11 mouse cellular contexts compared by ENCODE assay signal in the genomic region with DNA sequence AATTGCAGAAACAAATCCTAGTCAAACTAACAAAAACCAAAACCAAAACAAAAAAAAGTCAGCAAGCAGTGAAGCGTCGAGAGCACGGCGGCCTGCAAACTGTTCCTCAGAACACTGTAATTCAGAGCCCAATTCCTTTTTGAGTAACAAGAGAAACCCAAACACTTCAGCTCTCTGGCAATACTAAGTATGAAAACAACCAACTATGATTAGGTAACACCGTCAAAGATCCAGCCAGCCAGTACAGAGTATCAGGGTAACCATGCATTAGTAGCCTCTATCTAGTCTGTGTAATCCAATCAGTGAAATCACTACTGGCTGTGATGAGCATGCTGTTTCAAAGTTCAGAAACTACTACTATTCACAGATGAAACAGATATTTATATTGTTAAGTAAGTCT.
"Had no signal": no experiment of that assay in that cellular context is flagged by ENCODE, and none has a peak within 500 bp of the region (broad histone marks: within the 10 kb centered on the region; RNA-seq: fewer than 3 reads in every experiment).

No protein-coding gene starts in this region.

- H3K4me1 ChIP-seq: intestine, embryonic 15.5 days; kidney, embryonic 15.5 days; limb, embryonic 15.5 days; lung, embryonic 15.5 days; midbrain, embryonic 13.5 days had no signal

- H3K4me3 ChIP-seq: intestine, embryonic 15.5 days; kidney, embryonic 15.5 days; left cerebral cortex, adult 2 months; limb, embryonic 15.5 days; liver, embryonic 15.5 days; lung, embryonic 15.5 days; midbrain, embryonic 13.5 days had no signal

- DNase-seq: kidney, adult 2 months; kidney, postnatal 14 days; right cerebral cortex, postnatal 14 days; thymus, postnatal 36 days had no signal
